ENCODE assay signal across 8 mouse cellular contexts in genomic region chr9:56505083-56505792, GRCm38 (mm10).
DNase-seq lines count a peak whose midpoint lies in the region.

No protein-coding gene starts in this region.

- DNase-seq in 3134 (ENCODE audit: extremely low read depth, insufficient read length, low spot score), result peak; percentile 42
- peak; percentile 64 to 67 for DNase-seq in adrenal gland, postnatal 36 days
- DNase-seq in heart, embryonic 10.5 days (ENCODE audit: low spot score), result peak; percentile 80
- peak; percentile 64 to 72 for DNase-seq in kidney, adult 8-10 months
- peak; percentile 51 for DNase-seq in lung, postnatal 25 days (ENCODE audit: low spot score)
- no peak for DNase-seq in left cerebral cortex, postnatal 14 days (ENCODE audit: low spot score in 2 of 2)
- no peak for DNase-seq in urinary bladder, postnatal 10 days (ENCODE audit: low spot score)
- DNase-seq in right cerebral cortex, postnatal 25 days, result no peak

- peak overlapping the region; percentile 93 for H3K27ac ChIP-seq in heart, embryonic 10.5 days

- peaks cover 79% of the 10 kb centered on the region for H3K4me1 ChIP-seq in heart, embryonic 10.5 days

- H3K27me3 ChIP-seq in heart, embryonic 10.5 days (ENCODE audit: insufficient read depth, poor library complexity, severe bottlenecking), result no peaks in the 10 kb centered on the region

- H3K9me3 ChIP-seq in heart, embryonic 10.5 days, result no peaks in the 10 kb centered on the region

- peak overlapping the region; percentile 57 for H3K4me3 ChIP-seq in heart, embryonic 10.5 days

- no peaks in the 10 kb centered on the region for H3K36me3 ChIP-seq in heart, embryonic 10.5 days

- 44% methylated on average over 9 of the region's 9 CpGs for WGBS in heart, embryonic 10.5 days

- intact Hi-C loops in left cerebral cortex, postnatal 14 days (cut with DNase I), result loop anchor here (5.0 kb wide), 2 partner anchors 47 to 102 kb away; no protein-coding TSS in a partner anchor

Comparison
In these comparisons a context has a peak if more than half of its experiments do, and no peak if none do; other contexts are left out.
1. DNase-seq: peak in 3134 (single experiment), adrenal gland, postnatal 36 days (2 of 2), heart, embryonic 10.5 days (single experiment), kidney, adult 8-10 months (2 of 2) and lung, postnatal 25 days (single experiment); none in left cerebral cortex, postnatal 14 days (0 of 2), urinary bladder, postnatal 10 days (single experiment) and right cerebral cortex, postnatal 25 days (single experiment).